Mouse (Mus musculus): ENCODE results near the gene Tmem178.

The Tmem178 gene

DNA sequence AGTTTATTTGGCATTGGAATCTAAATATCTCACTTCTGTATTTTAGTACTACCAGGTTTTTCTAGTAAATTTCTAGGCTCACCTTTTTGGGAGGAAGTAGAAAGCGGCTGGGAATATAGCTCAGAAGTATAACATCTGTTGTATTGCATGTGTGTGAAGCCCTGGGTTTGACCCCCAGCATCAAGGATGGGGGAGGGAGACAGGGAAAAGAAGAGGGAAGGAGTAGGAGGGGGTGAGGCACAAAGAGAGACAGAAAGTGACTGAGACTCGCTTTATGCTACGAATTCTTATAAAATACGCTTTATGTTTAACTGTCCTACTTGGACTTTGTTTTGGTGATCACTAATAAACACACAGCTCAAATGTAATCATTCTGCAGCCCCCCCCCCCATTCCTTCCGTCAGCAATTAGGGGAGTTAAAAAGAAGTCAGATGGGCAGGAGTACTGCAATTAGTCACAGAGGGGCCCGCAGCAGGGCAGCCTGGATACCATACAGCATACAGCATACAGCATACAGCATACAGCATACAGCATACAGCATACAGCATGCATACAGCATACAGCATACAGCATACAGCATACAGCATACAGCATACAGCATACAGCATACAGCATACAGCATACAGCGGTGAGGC is 103.6 kb downstream of the Tmem178 start:
- no peak for DNase-seq (ENCODE audit: low spot score)
